ENCODE assay signal across 9 mouse cellular contexts in the genomic region with DNA sequence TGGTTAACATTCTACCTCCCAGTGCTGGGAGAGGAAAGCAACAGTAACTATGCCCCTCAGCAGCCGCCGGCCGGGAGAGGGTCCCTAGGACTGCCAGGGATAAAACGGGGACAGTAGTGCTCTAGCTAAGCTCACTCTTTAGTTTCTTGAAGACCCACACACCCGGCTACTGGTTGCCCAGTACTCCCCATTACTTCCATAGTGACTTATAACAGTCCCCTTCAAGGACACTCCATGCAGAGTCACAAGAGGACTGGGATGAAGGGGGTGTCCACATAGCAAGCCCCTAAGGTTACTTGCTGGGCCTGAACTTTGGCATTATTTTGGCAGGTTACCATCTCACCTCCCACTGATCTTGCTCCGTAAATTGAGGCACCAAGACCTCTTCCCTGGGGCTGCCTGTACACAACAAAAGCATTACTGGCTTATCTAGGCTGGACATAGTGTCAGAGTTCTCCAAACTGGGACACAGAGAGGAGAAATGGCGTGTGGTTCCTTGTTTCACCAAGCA. TPM values are rescaled to one million over a fixed set of nuclear protein-coding genes. Genes with fewer than 3 reads are reported as not detected.
DNase-seq lines count a peak whose midpoint lies in the region; ATAC-seq and TF ChIP-seq lines count a peak whose summit lies in the region.
"Had no signal": no experiment of that assay in that cellular context is flagged by ENCODE, and none has a peak within 500 bp of the region (broad histone marks: within the 10 kb centered on the region; RNA-seq: fewer than 3 reads in every experiment).

No protein-coding gene starts in this region.

- H3K4me2 ChIP-seq in heart, embryonic 13.5 days = peak overlapping the region; percentile 88
- peak overlapping the region; percentile 96 for H3K4me2 ChIP-seq in forebrain, postnatal 0 days (ENCODE audit: low read depth)

- no peak for TF ChIP-seq CTCF in forebrain, postnatal 0 days (IDR thresholded peaks at IDR 0.05; ENCODE audit: low read depth)

- H3K4me1 ChIP-seq in heart, embryonic 13.5 days = peaks cover 32% of the 10 kb centered on the region
- H3K4me1 ChIP-seq in ES-E14 (ENCODE audit: control insufficient read depth in 2 of 2, insufficient read depth in 2 of 2, low read length in 2 of 2, poor library complexity in 1 of 2) = peaks cover 0 to 16% of the 10 kb centered on the region in 2 experiments; a peak in 3 of 4 replicates
- H3K4me1 ChIP-seq in forebrain, postnatal 0 days (ENCODE audit: insufficient read depth) = peaks cover 5% of the 10 kb centered on the region; the same call in 1 of the 2 replicates

- peak overlapping the region; percentile 97 for H3K9ac ChIP-seq in heart, embryonic 13.5 days
- peak overlapping the region; percentile 88 for H3K9ac ChIP-seq in ES-E14 (ENCODE audit: insufficient read depth, low read depth, low read length, poor library complexity, severe bottlenecking)
- peak overlapping the region; percentile 85 for H3K9ac ChIP-seq in forebrain, postnatal 0 days

- peak overlapping the region; percentile 85 for H3K4me3 ChIP-seq in heart, embryonic 13.5 days
- peak overlapping the region; percentile 82 to 83 for H3K4me3 ChIP-seq in ES-E14 (ENCODE audit: insufficient read depth in 1 of 2, low read depth in 1 of 2, low read length in 2 of 2, poor library complexity in 1 of 2, severe bottlenecking in 1 of 2)
- H3K4me3 ChIP-seq in forebrain, postnatal 0 days (ENCODE audit: low read depth, low read length) = peak overlapping the region; percentile 85
- H3K4me3 ChIP-seq in macrophage (ENCODE audit: inconsistent target) = peak overlapping the region; percentile 58

- DNase-seq in heart, postnatal 14 days = no peak
- no peak for DNase-seq in ES-E14 (ENCODE audit: low read depth, low spot score)
- no peak for DNase-seq in forebrain, postnatal 0 days
- no peak for DNase-seq in retina, embryonic 14.5 days (ENCODE audit: low spot score)
- no peak for DNase-seq in spleen, postnatal 36 days (ENCODE audit: low spot score in 2 of 2)
- no peak for DNase-seq in urinary bladder, postnatal 4 days (ENCODE audit: low spot score in 2 of 2)

- 57% methylated on average over 7 of the region's 7 CpGs for WGBS in heart, embryonic 13.5 days
- WGBS in forebrain, postnatal 0 days = 47% methylated on average over 7 of the region's 7 CpGs
- WGBS in macrophage (ENCODE audit: missing documents) = 48% methylated on average over 5 of the region's 7 CpGs

- no peaks in the 10 kb centered on the region for H3K27me3 ChIP-seq in heart, embryonic 13.5 days (replicated peaks)
- no peaks in the 10 kb centered on the region for H3K27me3 ChIP-seq in forebrain, postnatal 0 days (ENCODE audit: insufficient read depth, low read length)
- H3K27me3 ChIP-seq: Patski had no signal

- intact Hi-C loops in heart, postnatal 14 days (cut with DNase I) = loop anchor here (2.0 to 5.0 kb wide), 2 partner anchors 16 to 207 kb away; a partner anchor contains a TSS

- peaks cover 3% of the 10 kb centered on the region; the same call in 1 of the 2 replicates for H3K9me3 ChIP-seq in heart, embryonic 13.5 days
- H3K9me3 ChIP-seq in ES-E14 (ENCODE audit: control insufficient read depth, insufficient read depth, low read depth, low read length) = no peaks in the 10 kb centered on the region
- no peaks in the 10 kb centered on the region for H3K9me3 ChIP-seq in forebrain, postnatal 0 days (ENCODE audit: low read length)

- peak overlapping the region; percentile 95 for H3K27ac ChIP-seq in heart, embryonic 13.5 days (replicated peaks)
- H3K27ac ChIP-seq in ES-E14 (ENCODE audit: insufficient read depth, low read depth, low read length, poor library complexity, severe bottlenecking) (no peak overlapping the region), macrophage (peak overlapping the region; percentile 74)
- H3K27ac ChIP-seq in forebrain, postnatal 0 days (ENCODE audit: low read depth, low read length) = peak overlapping the region; percentile 95; the same call in 1 of the 2 replicates

- ATAC-seq in heart, embryonic 13.5 days (ENCODE audit: extremely low read depth, insufficient number of reproducible peaks, low FRiP score, low TSS enrichment) = no peak
- ATAC-seq in forebrain, postnatal 0 days = no peak

- peaks cover 23% of the 10 kb centered on the region for H3K36me3 ChIP-seq in heart, embryonic 13.5 days
- H3K36me3 ChIP-seq in ES-E14 (ENCODE audit: control insufficient read depth, insufficient read depth, low read length, poor library complexity, severe bottlenecking) (no peaks in the 10 kb centered on the region; the same call in 1 of the 2 replicates), macrophage (ENCODE audit: inconsistent target) (peaks cover 18% of the 10 kb centered on the region; the same call in 1 of the 2 replicates)
- peaks cover 7% of the 10 kb centered on the region for H3K36me3 ChIP-seq in forebrain, postnatal 0 days (ENCODE audit: insufficient read depth)

- in situ Hi-C loops in ES-E14 (cut with MboI; ENCODE audit: low sequenced_read_pairs in 2 of 2, unreplicated experiment in 2 of 2) = no loop called here

- peaks cover 20% of the 10 kb centered on the region; the same call in 1 of the 2 replicates for H3K79me2 ChIP-seq in macrophage (ENCODE audit: inconsistent target)

TF ChIP-seq in ES-E14, 5 proteins besides CTCF, POLR2A, EP300 and RAD21:
- TF ChIP-seq MAFK (IDR thresholded peaks at IDR 0.05; ENCODE audit: insufficient read depth, low read depth, low read length) (no peak), ZNF384 (IDR thresholded peaks at IDR 0.05; ENCODE audit: low read depth, low read length) (no peak), ZC3H11A (IDR thresholded peaks at IDR 0.05; ENCODE audit: borderline replicate concordance, low read depth, low read length) (no peak), HCFC1 (IDR thresholded peaks at IDR 0.05; ENCODE audit: borderline replicate concordance, insufficient read depth, low read length) (no peak), CHD2 (IDR thresholded peaks at IDR 0.05; ENCODE audit: low read depth, low read length) (no peak)

RNA-seq across cellular contexts. Expression of a gene that starts 16.1 kb away (rescaled TPM):
- 5.4 and 6.1 TPM in 2 replicates for polyA plus RNA-seq in heart, embryonic 13.5 days (2015; fragmentation: Nextera tagmentation; extraction: Ambion mirVana)
- 10 to 100 TPM; 16.3 to 19.1 TPM for total RNA-seq in heart, postnatal 14 days (2021)
- total RNA-seq in ES-E14 (2012; rRNA removed) = 4.8 and 6.0 TPM in 2 replicates
- 18.5 and 18.9 TPM in 2 replicates for total RNA-seq in forebrain, postnatal 0 days (2014; rRNA removed)
- polyA plus RNA-seq in forebrain, postnatal 0 days (2015; fragmentation: Nextera tagmentation; extraction: Ambion mirVana) = 12.3 and 18.3 TPM in 2 replicates
- total RNA-seq in macrophage (2018; cell fraction: chromatin; rRNA removed) = 10 to 100 TPM; 11.7 to 44.7 (median 31.1) TPM
- total RNA-seq in macrophage (2018; cell fraction: cytosol; rRNA removed) = 10 to 100 TPM; 19.5 to 37.0 (median 29.6) TPM
- total RNA-seq in macrophage (2018; cell fraction: nucleus; rRNA removed) = 10 to 100 TPM; 14.9 to 46.1 (median 27.3) TPM
- polyA plus RNA-seq in macrophage (2018) = 16.9 to 21.8 TPM (median 19.0 TPM) in 3 replicates
